Mouse (Mus musculus) liver, embryonic 13.5 days (tissue): ENCODE measurements around the gene Tacc2. TPM values are rescaled to one million over a fixed set of nuclear protein-coding genes. Genes with fewer than 3 reads are reported as not detected.
"Not testable (repeated sequence)": the region's sequence is repeated elsewhere in the genome, so short reads cannot be mapped to it uniquely, and the experiment has no call there.

Source experiments
- ATAC-seq: fragments of 200-750 bp; cut with Nextera tagmentation; 2 replicates; pipeline ENCODE4 v1.8.0; 2017; ENCODE audit warnings: low read depth, mild to moderate bottlenecking, moderate number of reproducible peaks, moderate library complexity
- DNase-seq: peaks from one replicate; pipeline ENCODE4 v3.0.0; 2022
- H3K27ac ChIP-seq: fragments of 300-500 bp; sonication (generic); 2 replicates; pipeline ENCODE4 v1.5.1; 2015; ENCODE audit warnings: moderate library complexity, mild to moderate bottlenecking, inconsistent platforms
- H3K27me3 ChIP-seq: fragments of 300-500 bp; sonication (generic); 2 replicates; pipeline ENCODE4 v1.6.1; 2015; ENCODE audit warnings: mild to moderate bottlenecking, inconsistent platforms
- H3K36me3 ChIP-seq: fragments of 300-500 bp; sonication (generic); 2 replicates; pipeline ENCODE4 v1.6.1; 2015; ENCODE audit warnings: mild to moderate bottlenecking, inconsistent platforms
- H3K4me1 ChIP-seq: fragments of 300-500 bp; sonication (generic); replicated peaks from 2 replicates; pipeline ENCODE4 v1.6.1; 2015; ENCODE audit warnings: inconsistent platforms
- H3K4me2 ChIP-seq: fragments of 300-500 bp; sonication (generic); 2 replicates; pipeline ENCODE4 v1.6.1; 2015; ENCODE audit warnings: inconsistent platforms, mild to moderate bottlenecking, moderate library complexity
- H3K4me3 ChIP-seq: fragments of 300-500 bp; sonication (generic); replicated peaks from 2 replicates; pipeline ENCODE4 v1.5.1; 2015; ENCODE audit warnings: mild to moderate bottlenecking, inconsistent platforms
- H3K9ac ChIP-seq: fragments of 300-500 bp; sonication (generic); 2 replicates; pipeline ENCODE4 v1.6.1; 2015; ENCODE audit warnings: mild to moderate bottlenecking, inconsistent platforms
- H3K9me3 ChIP-seq: fragments of 300-500 bp; sonication (generic); replicated peaks from 2 replicates; pipeline ENCODE4 v1.6.1; 2016; ENCODE audit warnings: inconsistent platforms
- WGBS: fragments of 180-500 bp; shearing (Covaris S2); methylation state at CpG from one replicate; pipeline ENCODE4 v1.1.7; 2015; ENCODE audit not compliant: insufficient replicate concordance; 5-methylcytosine and 5-hydroxymethylcytosine counted together
- polyA plus RNA-seq: library from polyadenylated mRNA; unstranded; fragments of >200 nt; fragmentation: Nextera tagmentation; extraction: Ambion mirVana; gene quantifications from 2 replicates; pipeline ENCODE4 v1.2.1, GENCODE M21; 2015

Gene Tacc2
- polyA plus RNA-seq, 1 experiment from 2014 or later, result 2.3 TPM

GRCm38 (mm10) chr7:130596079-130596855 is 19.0 kb downstream of the Tacc2 start:
- not testable (repeated sequence) for H3K4me1 ChIP-seq, H3K4me2 ChIP-seq, H3K36me3 ChIP-seq, H3K4me3 ChIP-seq, H3K27ac ChIP-seq, H3K9ac ChIP-seq, H3K27me3 ChIP-seq, H3K9me3 ChIP-seq, DNase-seq, ATAC-seq
- WGBS, result 43% methylated on average over 9 of the region's 19 CpGs

GRCm38 (mm10) chr7:130597546-130597945 is 20.3 kb downstream of the Tacc2 start:
- Histone ChIP-seq H3K36me3 (no peaks in the 10 kb centered on the region), H3K9ac (no peak overlapping the region), H3K4me1 (no peaks in the 10 kb centered on the region), H3K27ac (no peak overlapping the region), H3K27me3 (no peaks in the 10 kb centered on the region), H3K4me2 (no peak overlapping the region), H3K4me3 (no peak overlapping the region), H3K9me3 (no peaks in the 10 kb centered on the region)
- no peak for DNase-seq
- WGBS, result 48% methylated on average over 6 of the region's 6 CpGs
- no peak for ATAC-seq

- 43% methylated on average over 3 of the region's 3 CpGs for WGBS
- no peak for DNase-seq
- H3K9me3 ChIP-seq, result no peaks in the 10 kb centered on the region
Observed at GRCm38 (mm10) chr7:130600074-130600473, 22.8 kb downstream of the Tacc2 start.

GRCm38 (mm10) chr7:130600546-130600945 is 23.3 kb downstream of the Tacc2 start:
- ATAC-seq, result no peak
- DNase-seq, result no peak
- no peak overlapping the region for H3K4me2 ChIP-seq
- no peaks in the 10 kb centered on the region for H3K27me3 ChIP-seq
- H3K9ac ChIP-seq, result no peak overlapping the region
- H3K27ac ChIP-seq, result no peak overlapping the region
- H3K9me3 ChIP-seq, result no peaks in the 10 kb centered on the region
- no peaks in the 10 kb centered on the region for H3K4me1 ChIP-seq
- no peak overlapping the region for H3K4me3 ChIP-seq
- 59% methylated on average over 2 of the region's 2 CpGs for WGBS
- H3K36me3 ChIP-seq, result no peaks in the 10 kb centered on the region

More at GRCm38 (mm10) chr7:130600074-130600473, 22.8 kb downstream of the Tacc2 start:
- Histone ChIP-seq H3K4me2 (no peak overlapping the region), H3K27me3 (no peaks in the 10 kb centered on the region), H3K36me3 (no peaks in the 10 kb centered on the region), H3K4me3 (no peak overlapping the region), H3K27ac (no peak overlapping the region), H3K9ac (no peak overlapping the region), H3K4me1 (no peaks in the 10 kb centered on the region)
- ATAC-seq, result no peak

GRCm38 (mm10) chr7:130602804-130603203 is 25.6 kb downstream of the Tacc2 start:
- DNase-seq (no peak), ATAC-seq (no peak)
- H3K4me3 ChIP-seq, result no peak overlapping the region
- no peaks in the 10 kb centered on the region for H3K9me3 ChIP-seq
- H3K27me3 ChIP-seq, result no peaks in the 10 kb centered on the region
- H3K36me3 ChIP-seq, result no peaks in the 10 kb centered on the region
- H3K9ac ChIP-seq, result no peak overlapping the region
- H3K27ac ChIP-seq, result no peak overlapping the region
- 39% methylated on average over 1 of the region's 1 CpGs for WGBS
- H3K4me1 ChIP-seq, result no peaks in the 10 kb centered on the region
- no peak overlapping the region for H3K4me2 ChIP-seq

GRCm38 (mm10) chr7:130603556-130603955 is 26.3 kb downstream of the Tacc2 start:
- Histone ChIP-seq H3K36me3 (no peaks in the 10 kb centered on the region), H3K9ac (no peak overlapping the region), H3K27ac (no peak overlapping the region), H3K27me3 (no peaks in the 10 kb centered on the region), H3K4me3 (no peak overlapping the region), H3K4me2 (no peak overlapping the region), H3K4me1 (no peaks in the 10 kb centered on the region), H3K9me3 (no peaks in the 10 kb centered on the region)
- WGBS, result 76% methylated on average over 5 of the region's 5 CpGs
- no peak for DNase-seq
- no peak for ATAC-seq

GRCm38 (mm10) chr7:130604390-130604789 is 27.2 kb downstream of the Tacc2 start:
- Histone ChIP-seq H3K36me3 (no peaks in the 10 kb centered on the region), H3K27ac (no peak overlapping the region), H3K27me3 (no peaks in the 10 kb centered on the region), H3K4me2 (no peak overlapping the region), H3K4me1 (no peaks in the 10 kb centered on the region), H3K9ac (no peak overlapping the region), H3K9me3 (no peaks in the 10 kb centered on the region), H3K4me3 (no peak overlapping the region)
- no peak for ATAC-seq
- whole genome bisulfite sequencing, result 57% methylated on average over 2 of the region's 2 CpGs
- DNase-seq, result no peak

GRCm38 (mm10) chr7:130605111-130605510 is 27.9 kb downstream of the Tacc2 start:
- no peak overlapping the region for H3K9ac ChIP-seq
- H3K36me3 ChIP-seq, result no peaks in the 10 kb centered on the region
- H3K27me3 ChIP-seq, result no peaks in the 10 kb centered on the region
- WGBS, result 18% methylated on average over 6 of the region's 6 CpGs
- H3K4me3 ChIP-seq, result no peak overlapping the region
- ATAC-seq (no peak), DNase-seq (no peak)
- no peak overlapping the region for H3K4me2 ChIP-seq
- no peaks in the 10 kb centered on the region for H3K9me3 ChIP-seq
- no peak overlapping the region for H3K27ac ChIP-seq
- H3K4me1 ChIP-seq, result no peaks in the 10 kb centered on the region

- H3K9ac ChIP-seq, result no peak overlapping the region
- H3K4me1 ChIP-seq, result no peaks in the 10 kb centered on the region
- H3K4me3 ChIP-seq, result no peak overlapping the region
- H3K27ac ChIP-seq, result no peak overlapping the region
- WGBS, result 75% methylated on average over 4 of the region's 4 CpGs
- no peaks in the 10 kb centered on the region for H3K27me3 ChIP-seq
- ATAC-seq (no peak), DNase-seq (no peak)
- H3K9me3 ChIP-seq, result no peaks in the 10 kb centered on the region
- no peak overlapping the region for H3K4me2 ChIP-seq
- no peaks in the 10 kb centered on the region for H3K36me3 ChIP-seq
Observed at GRCm38 (mm10) chr7:130606958-130607357, 29.7 kb downstream of the Tacc2 start.

GRCm38 (mm10) chr7:130613973-130614372 is 36.7 kb downstream of the Tacc2 start:
- no peak overlapping the region for H3K4me3 ChIP-seq
- no peaks in the 10 kb centered on the region for H3K27me3 ChIP-seq
- H3K9ac ChIP-seq, result no peak overlapping the region
- H3K4me1 ChIP-seq, result no peaks in the 10 kb centered on the region
- DNase-seq (no peak), ATAC-seq (no peak)
- no peak overlapping the region for H3K27ac ChIP-seq
- no peak overlapping the region for H3K4me2 ChIP-seq
- WGBS, result 63% methylated on average over 4 of the region's 4 CpGs
- H3K9me3 ChIP-seq, result no peaks in the 10 kb centered on the region
- no peaks in the 10 kb centered on the region for H3K36me3 ChIP-seq

GRCm38 (mm10) chr7:130617591-130617990 is 40.4 kb downstream of the Tacc2 start:
- Histone ChIP-seq H3K4me3 (no peak overlapping the region), H3K9me3 (no peaks in the 10 kb centered on the region), H3K4me1 (no peaks in the 10 kb centered on the region), H3K9ac (no peak overlapping the region), H3K27me3 (no peaks in the 10 kb centered on the region), H3K27ac (no peak overlapping the region), H3K4me2 (no peak overlapping the region), H3K36me3 (no peaks in the 10 kb centered on the region)
- WGBS, result 85% methylated on average over 3 of the region's 3 CpGs
- DNase-seq, result no peak
- ATAC-seq, result no peak

- no peaks in the 10 kb centered on the region for H3K27me3 ChIP-seq
- no peak overlapping the region for H3K27ac ChIP-seq
- no peaks in the 10 kb centered on the region for H3K9me3 ChIP-seq
- DNase-seq (no peak), ATAC-seq (no peak)
- H3K4me1 ChIP-seq, result no peaks in the 10 kb centered on the region
- no peak overlapping the region for H3K4me3 ChIP-seq
- H3K9ac ChIP-seq, result no peak overlapping the region
- no peak overlapping the region for H3K4me2 ChIP-seq
- 70% methylated on average over 2 of the region's 2 CpGs for WGBS
- H3K36me3 ChIP-seq, result no peaks in the 10 kb centered on the region
Observed at GRCm38 (mm10) chr7:130621068-130621467, 43.8 kb downstream of the Tacc2 start.
